Mouse (Mus musculus) forebrain, embryonic 14.5 days (tissue): ENCODE results near the gene Erfe. TPM values are rescaled to one million over a fixed set of nuclear protein-coding genes. Genes with fewer than 3 reads are reported as not detected.

ENCODE experiments used
- polyA plus RNA-seq: library from polyadenylated mRNA; unstranded; fragments of >200 nt; fragmentation: Nextera tagmentation; extraction: Ambion mirVana; gene quantifications from 2 replicates; pipeline ENCODE4 v1.2.1, GENCODE M21; 2014

Erfe gene
- polyA plus RNA-seq, 1 experiment from 2014 or later, result 0.27 TPM

Other genes starting within 250 kb of the Erfe start
- 0.15 and 0.17 TPM in 2 replicates for gene Rbm44, start 221.3 kb upstream of the Erfe start, polyA plus RNA-seq
- gene Ramp1, start 186.6 kb upstream of the Erfe start, polyA plus RNA-seq, result 2.6 and 3.0 TPM in 2 replicates
- 73.0 and 78.8 TPM in 2 replicates for gene Ube2f, start 116.1 kb upstream of the Erfe start, polyA plus RNA-seq
- 6.3 and 7.3 TPM in 2 replicates for gene Scly, start 68.1 kb upstream of the Erfe start, polyA plus RNA-seq
- gene Espnl, start 44.4 kb upstream of the Erfe start, polyA plus RNA-seq, result 0.08 and 0.09 TPM in 2 replicates
- gene Klhl30, start 15.4 kb upstream of the Erfe start, polyA plus RNA-seq, result 0.05 and 0.06 TPM in 2 replicates
- gene Ilkap, start 32.4 kb downstream of the Erfe start, polyA plus RNA-seq, result 151 and 162 TPM in 2 replicates
- gene Hes6, start 47.6 kb downstream of the Erfe start, polyA plus RNA-seq, result 217 and 240 TPM in 2 replicates
- 2.6 and 4.5 TPM in 2 replicates for gene Per2, start 92.9 kb downstream of the Erfe start, polyA plus RNA-seq
- 6.1 and 6.5 TPM in 2 replicates for gene Traf3ip1, start 128.2 kb downstream of the Erfe start, polyA plus RNA-seq
- 11.3 and 14.7 TPM in 2 replicates for gene Asb1, start 174.1 kb downstream of the Erfe start, polyA plus RNA-seq